Mouse (Mus musculus) kidney, postnatal 4 days (tissue): ENCODE data around the gene Nsun2.

Experiments used
- DNase-seq, 2 experiments: peaks; one replicate each; pipeline ENCODE4 v3.0.0; 2021; ENCODE audit warnings: mixed read lengths in 2 of 2

The Nsun2 gene

DNA sequence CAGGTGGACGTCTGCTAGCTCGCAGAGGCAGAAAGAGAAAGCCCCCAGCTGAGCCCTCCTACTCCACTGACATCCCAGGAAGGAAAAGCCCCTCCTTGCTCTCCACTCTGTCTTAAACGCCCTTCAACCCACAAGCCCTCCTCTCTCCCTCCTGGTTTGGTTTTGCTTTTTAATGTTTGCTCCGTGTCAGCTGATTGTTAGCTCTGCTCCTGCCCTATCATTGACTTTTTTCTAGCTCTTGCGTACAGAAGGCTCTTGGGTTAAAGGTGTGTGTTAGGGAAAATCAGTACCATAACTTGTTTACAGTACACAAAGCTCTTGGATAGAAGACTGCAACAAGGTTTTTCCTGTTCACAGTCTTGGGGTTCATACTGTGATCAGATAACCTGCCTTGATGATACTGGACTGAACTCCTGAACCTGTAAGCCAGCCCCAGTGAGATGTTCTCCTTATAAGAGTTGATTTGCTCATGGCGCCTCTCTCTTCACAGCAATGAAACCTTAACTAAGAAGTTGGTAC, 104.6 kb downstream of the Nsun2 start:
- DNase-seq, result no peak

- DNase-seq, result no peak
Measured at GRCm38 (mm10) chr13:69639251-69639650, 105.7 kb downstream of the Nsun2 start.

GRCm38 (mm10) chr13:69640126-69640525, 106.6 kb downstream of the Nsun2 start:
- DNase-seq, result no peak

DNA sequence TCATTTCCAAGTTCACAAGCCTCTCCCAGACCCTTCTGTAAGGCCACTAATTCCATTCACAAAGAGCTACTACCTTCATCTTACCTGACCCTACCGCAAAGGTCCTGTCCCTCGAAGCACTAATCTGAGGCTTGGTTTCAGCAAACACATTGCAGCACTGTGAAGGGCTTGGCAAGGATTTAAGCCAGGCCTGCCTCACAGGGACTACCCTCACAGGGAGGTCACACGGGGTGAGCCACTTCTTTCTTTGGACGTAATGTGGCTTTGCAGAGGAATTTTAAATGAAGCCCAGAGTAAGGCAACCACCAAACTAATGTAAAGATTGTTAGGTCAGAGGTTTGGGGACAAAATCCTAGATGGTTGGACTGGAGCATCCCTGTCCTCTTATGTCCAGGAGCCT, 107.0 kb downstream of the Nsun2 start:
- DNase-seq, result no peak

- DNase-seq, result no peak
Measured at GRCm38 (mm10) chr13:69641017-69641416, 107.5 kb downstream of the Nsun2 start.

DNA sequence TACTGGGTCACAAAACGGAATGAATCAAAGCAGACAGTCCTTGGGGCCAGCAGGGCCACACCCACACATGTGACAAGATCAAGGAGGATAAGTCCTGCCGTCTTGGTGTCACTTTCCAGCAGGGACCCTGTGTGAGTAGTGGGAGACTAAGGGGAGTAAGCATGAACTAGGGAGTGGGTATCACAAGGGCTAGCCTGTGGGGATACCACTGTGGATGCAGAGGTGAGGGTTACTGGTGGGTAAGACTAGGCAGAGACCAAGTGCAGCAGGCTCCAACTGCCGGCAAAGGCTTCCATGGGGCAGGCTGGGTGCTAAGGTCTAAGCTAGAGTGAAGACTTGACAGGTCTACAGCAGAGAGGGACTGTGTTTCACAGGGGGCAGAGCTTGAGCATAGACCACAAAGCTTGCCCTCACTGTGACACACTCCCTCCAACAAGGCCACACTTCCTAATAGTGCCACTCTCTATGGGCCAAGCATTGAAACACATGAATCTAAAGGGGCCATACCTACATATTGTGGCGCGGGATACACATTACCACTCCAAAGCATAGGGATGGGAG, 109.2 kb downstream of the Nsun2 start:
- no peak for DNase-seq

GRCm38 (mm10) chr13:69643937-69644336, 110.4 kb downstream of the Nsun2 start:
- DNase-seq, result no peak

- no peak for DNase-seq
Measured at GRCm38 (mm10) chr13:69644427-69645166, 111.1 kb downstream of the Nsun2 start.

DNA sequence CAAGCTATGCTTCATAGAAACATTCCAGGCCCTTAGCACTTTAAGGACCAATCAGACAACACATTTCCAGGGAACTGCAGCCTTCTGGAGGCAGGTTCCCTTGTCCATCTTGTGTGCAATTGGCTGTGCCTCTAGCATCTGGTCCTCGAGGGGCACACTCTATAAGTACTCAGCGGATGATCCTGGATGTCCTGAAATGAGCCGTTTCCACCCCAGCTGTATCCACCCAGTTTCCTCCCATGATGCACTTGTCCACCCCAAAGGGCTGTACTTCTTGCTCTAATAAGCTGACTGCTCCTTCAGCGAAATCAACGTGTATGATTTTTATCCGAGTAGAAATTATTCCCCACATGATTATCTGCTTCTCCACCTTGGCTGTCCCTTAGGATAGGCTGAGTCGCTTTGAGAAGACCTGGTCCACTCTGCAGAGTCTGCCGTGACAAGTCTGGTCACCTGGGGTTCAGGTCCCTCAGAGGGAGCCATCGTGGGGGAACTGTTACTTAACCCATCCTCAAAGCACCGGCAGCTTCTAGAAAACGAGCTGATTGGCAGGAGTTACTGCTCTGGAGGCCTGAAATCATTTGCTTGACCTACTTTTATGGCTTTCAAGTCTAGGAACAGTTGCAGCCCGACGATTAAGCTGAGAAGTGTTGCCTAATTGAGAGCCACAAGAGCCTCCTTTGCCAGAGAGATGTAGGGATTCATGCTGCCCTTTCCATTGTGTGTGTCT, 112.3 kb downstream of the Nsun2 start:
- DNase-seq, result no peak

DNA sequence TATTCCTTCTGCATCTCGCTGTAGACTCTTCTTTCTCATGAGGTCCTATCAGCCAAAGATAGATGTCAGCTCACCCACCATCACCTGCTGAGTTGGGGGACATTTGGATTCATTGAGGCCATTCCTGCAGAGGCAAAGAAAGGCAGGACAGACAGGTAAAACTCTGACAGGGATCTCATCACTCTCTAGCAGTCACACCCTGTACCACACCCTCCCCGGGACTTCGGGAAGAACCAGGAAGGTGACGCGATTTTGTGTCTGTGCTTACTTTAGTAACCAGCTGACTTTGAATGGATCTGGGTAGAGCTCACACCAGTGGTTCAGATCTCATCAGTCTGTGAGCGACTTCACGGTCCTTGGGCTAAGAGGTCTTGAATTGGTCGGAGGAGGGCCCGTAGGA, 112.9 kb downstream of the Nsun2 start:
- no peak for DNase-seq

GRCm38 (mm10) chr13:69654508-69654907, 121.0 kb downstream of the Nsun2 start:
- no peak for DNase-seq

DNA sequence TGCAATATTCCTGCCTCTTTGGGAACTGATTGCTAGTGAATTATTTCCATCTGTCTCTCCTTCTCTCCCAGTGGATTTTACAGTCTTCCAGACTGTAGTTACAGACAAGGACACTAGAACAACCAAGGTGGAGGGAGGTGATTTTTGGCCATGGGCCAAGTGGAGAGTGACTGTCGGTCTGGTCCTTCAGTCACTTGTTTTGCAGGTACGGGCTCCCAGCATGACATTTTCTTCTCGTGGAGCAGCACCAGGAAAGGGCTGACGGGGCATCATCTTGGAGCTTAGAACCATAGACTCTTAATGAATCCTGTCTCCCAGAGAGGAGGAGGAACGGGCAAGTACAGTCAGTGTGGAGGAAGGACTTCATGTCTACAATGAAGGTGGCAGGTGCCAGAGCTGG, 138.6 kb downstream of the Nsun2 start:
- no peak for DNase-seq

GRCm38 (mm10) chr13:69672565-69672964, 139.0 kb downstream of the Nsun2 start:
- DNase-seq, result no peak

DNA sequence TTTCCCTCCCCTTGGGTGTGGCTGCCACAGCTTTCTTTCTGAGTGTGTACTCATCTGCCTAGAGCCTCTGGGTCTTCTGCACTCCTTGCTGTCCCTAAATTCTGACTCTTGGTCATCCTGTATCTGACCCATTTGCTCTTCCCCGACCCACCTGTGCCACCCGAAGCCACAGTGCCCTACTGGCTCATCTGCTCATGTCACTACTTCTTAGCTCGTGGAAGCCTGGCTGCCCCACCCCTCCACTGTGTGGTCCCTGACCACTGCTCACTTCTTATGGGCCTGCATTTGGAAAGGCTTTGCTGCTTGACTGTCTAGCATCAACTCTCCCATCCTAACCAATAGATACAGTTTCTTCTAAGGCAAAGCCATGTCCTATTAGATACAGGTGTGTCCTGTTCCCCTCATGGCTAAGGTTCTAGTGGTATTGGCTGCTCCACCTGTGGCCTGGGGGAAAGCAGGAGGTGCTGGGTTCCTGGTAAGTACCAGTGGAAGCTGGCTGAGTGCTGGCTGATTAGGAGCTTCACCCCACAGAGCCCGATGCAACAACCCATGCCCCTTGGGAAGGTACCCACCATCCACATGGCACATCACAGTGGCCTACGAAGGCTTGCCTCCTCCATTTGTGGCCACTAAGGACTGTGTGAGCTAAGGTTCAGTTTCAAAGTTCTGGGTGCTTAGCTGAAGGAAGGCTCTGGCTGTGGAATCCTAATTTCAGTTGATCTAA, 139.8 kb downstream of the Nsun2 start:
- no peak for DNase-seq

DNA sequence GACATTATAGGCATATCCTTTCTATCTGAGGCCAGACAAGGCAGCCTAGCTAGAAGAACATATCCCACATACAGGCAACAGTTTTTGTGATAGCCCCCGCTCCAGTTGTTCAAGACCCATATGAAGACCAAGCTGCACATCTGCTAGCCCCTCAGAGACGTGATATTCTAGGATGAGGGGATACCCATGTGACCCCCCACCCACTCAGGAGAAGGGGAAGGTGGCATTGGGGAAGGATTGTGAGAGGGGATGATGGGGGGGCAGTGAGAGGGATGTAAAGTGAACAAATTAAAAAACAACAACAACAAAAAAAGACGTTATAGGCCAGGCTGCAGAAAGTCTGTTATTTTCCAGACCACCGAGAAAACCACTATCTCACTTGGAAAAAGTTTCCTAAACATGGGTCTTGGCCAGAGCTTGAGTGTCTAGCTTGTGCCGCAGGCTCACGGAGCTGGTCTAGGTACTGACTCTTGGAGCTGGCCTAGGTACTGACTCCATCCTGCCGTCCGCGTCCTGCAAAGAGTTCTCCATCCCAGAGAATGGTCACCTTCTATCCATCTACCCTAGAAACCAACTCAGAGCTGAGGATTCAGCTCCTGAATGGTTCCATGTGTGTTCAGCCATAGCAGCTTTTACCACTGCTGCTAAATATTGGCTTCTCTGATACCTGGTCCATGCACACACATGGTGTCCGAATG, 140.5 kb downstream of the Nsun2 start:
- DNase-seq, result peak in 1 of 2 experiments; percentile 24
